Mouse (Mus musculus) G1E (cell line): ENCODE data around the gene Acaa1a.

Experiments
- CTCF ChIP-seq: IDR thresholded peaks from 2 replicates; pipeline ENCODE4 v1.5.1; 2012; ENCODE audit warnings: low read depth, low read length, inconsistent platforms, mixed read lengths
- GATA1 ChIP-seq: IDR thresholded peaks from 2 replicates; pipeline ENCODE4 v1.6.1; 2012; ENCODE audit warnings: borderline replicate concordance, low read length, inconsistent platforms, mixed read lengths
- TAL1 ChIP-seq: conservative IDR thresholded peaks from 2 replicates; pipeline ENCODE4 v1.6.1; 2012; ENCODE audit warnings: low read depth, low read length, inconsistent platforms, mixed read lengths

DNA sequence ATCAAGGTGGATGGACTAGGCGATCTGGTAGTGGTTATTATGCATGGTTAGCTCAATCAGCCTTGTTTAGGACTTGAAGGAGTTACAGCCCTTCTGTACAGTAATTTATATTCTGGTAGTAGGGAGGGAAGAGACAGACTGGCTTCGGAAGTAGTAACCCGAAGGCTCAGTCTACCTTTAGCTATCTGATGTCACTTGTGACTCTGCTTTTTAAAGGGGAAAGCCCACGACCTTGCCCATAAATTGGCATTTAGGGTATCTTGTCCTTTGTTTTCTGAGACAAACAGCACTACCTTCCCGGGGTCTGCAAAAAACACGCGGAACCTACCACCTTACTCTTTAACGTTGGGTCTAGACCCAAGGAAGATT, 720 bp downstream of the Acaa1a start:
- TF ChIP-seq GATA1 (no peak), CTCF (no peak), TAL1 (no peak)
